ENCODE assay signal across 14 mouse cellular contexts in the genomic region with DNA sequence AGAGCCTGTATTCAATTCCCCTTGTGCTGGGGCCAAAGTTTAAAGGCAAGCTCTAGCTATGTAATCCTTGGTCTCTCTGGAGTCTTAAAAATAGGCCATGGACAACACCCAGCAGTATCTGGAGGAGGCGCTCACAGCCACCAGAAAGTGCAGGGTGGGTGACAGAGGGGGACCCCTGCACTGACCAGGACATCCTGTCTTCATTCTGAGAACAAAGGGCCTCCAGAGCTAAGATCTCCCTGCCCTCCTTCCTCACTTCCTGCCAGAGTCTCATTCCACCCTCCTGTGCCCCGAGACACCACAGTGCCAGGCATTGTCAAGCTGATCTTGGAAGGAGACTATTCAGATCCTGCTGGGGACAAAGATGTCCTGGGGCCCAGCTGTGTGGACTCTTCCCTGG.
"Had no signal": no experiment of that assay in that cellular context is flagged by ENCODE, and none has a peak within 500 bp of the region (broad histone marks: within the 10 kb centered on the region; RNA-seq: fewer than 3 reads in every experiment).

No protein-coding gene starts in this region.

- H3K9me3 ChIP-seq: limb, embryonic 13.5 days; midbrain, embryonic 12.5 days; neural tube, embryonic 15.5 days had no signal

- ATAC-seq: intestine, postnatal 0 days had no signal

- H3K4me3 ChIP-seq: layer of hippocampus, adult 2 months; limb, embryonic 13.5 days; midbrain, embryonic 12.5 days; myocyte; neural tube, embryonic 15.5 days had no signal

- DNase-seq: kidney, adult 8-10 months; kidney, postnatal 4 days; lung, embryonic 14.5 days; right cerebral cortex, adult 18-20 months; right cerebral cortex, postnatal 25 days; thymus, postnatal 36 days had no signal

- H3K36me3 ChIP-seq: limb, embryonic 13.5 days; midbrain, embryonic 12.5 days; neural tube, embryonic 15.5 days had no signal

- H3K9ac ChIP-seq: limb, embryonic 13.5 days; liver, embryonic 14.5 days; lung, embryonic 14.5 days; midbrain, embryonic 12.5 days; neural tube, embryonic 15.5 days had no signal

- H3K27ac ChIP-seq: kidney, postnatal 0 days; layer of hippocampus, adult 2 months; limb, embryonic 13.5 days; liver, embryonic 14.5 days; midbrain, embryonic 12.5 days had no signal

- H3K4me2 ChIP-seq: limb, embryonic 13.5 days; lung, embryonic 14.5 days; midbrain, embryonic 12.5 days; neural tube, embryonic 15.5 days had no signal
